Mouse (Mus musculus): ENCODE measurements around the gene Myom1. TPM values are rescaled to one million over a fixed set of nuclear protein-coding genes. Genes with fewer than 3 reads are reported as not detected.
A peak's percentile ranks its signal among the peaks of the same experiment; 100 is the strongest.

The Myom1 gene
- total RNA-seq, 2 experiments from 2014 or later, result 1.5 to 1.7 TPM

DNA sequence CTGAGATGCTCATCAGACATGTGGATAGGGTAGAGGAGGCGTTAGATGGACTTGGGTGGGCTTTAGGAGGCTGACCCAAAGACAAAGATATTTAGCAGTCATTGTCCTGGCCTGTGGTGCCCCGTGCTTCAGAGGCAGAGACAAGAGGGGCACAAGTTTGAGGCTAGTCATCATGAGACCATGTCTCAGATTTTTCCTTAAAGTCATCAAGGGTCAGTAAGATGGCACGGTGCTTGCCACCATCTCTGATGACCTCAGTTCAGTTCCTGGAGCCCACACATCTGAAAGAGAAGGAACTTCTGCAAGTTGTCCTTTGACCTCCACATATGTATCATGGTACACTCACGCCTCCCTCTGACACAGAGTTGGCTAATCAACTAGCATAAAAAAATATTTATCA, 140.7 kb downstream of the Myom1 start:
- DNase-seq, result no peak

DNA sequence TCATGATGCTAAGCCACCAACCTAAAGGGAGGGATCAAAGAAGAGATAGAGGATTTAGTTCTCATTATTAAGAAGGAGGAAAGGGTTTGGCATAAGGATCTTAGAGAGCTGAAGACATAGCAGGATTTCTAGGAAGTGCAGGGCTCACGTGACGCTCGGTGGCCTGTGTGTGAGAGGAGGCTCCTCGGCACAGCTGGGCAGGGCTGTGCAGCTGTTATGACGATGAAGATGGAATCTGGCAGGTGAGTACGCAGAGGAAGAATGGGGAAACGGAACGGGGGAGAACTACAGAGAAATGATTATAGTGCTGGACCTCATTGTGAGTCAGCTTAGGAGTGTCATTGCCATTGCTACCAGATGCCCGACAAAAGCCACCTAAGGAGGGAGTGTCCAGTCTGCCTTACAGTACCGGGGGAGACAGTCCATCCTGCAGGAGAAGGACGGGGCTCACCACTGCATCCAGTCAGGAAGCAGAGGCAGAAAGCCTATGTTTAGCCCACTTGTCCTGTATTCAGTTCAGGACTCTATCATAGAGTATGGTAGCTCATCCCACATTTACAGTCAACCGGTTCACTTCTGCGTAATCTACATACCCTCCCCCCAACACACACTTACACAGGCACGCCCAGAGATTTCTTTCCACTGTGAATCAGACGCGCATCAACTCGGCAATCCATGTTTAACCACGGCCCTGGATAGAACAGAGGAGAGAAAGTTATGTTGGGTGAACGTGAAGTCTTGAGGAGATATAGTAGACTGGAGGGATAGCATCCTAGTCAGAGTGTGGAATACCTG, 142.1 kb downstream of the Myom1 start:
- DNase-seq, result no peak

DNA sequence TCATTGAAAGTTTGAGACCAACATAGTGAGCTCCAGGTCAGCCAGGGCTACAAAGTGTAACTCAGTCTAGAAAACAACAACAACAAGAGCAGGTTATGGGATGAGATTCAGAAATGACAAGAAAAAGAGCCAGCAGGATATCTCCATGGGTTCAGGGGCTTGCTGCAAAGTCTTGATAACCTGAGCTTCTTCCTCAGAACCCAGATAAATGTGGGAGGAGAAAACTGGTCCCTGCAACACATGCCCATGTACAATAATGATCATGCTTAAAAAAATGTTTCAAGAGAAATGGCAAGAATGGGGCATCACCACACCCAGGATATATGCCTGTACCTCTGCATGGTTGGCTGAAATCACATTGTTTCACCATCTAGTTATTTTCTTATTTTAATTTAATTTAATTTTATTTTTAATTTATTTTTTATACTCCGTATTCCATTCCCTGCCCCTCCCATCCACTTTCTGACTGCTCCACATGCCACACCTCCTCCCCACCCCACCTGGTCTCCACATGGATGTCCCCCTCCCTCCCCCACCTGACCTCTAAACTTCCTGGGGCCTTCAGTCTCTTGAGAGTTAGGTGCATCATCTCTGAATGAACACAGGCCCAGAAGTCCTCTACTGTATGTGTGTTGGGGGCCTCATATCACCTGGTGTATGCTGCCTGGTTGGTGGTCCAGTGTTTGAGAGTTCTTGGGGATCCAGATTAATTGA, 143.0 kb downstream of the Myom1 start:
- no peak for DNase-seq

DNA sequence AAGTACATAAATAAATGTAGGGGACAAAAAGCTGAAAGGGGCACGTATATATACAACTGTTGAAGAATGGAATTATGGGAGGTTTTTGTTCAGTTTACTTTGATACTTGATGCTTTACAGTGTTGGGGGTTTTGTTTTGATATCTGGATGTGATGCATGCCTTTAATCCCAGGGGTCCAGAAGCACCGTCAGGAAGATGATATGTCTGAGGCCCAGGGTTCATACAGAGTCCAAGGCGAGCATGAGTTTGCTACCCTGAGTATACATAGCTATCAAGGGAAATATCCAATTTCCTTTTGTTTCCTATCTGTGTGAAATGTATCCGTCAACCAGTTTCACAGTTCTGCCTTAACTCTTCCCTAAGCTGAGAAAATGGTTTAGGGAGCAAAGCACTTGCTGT, 150.9 kb downstream of the Myom1 start:
- DNase-seq, result no peak

- DNase-seq, result no peak
Measured at GRCm38 (mm10) chr17:71155271-71155670, 152.8 kb downstream of the Myom1 start.

DNA sequence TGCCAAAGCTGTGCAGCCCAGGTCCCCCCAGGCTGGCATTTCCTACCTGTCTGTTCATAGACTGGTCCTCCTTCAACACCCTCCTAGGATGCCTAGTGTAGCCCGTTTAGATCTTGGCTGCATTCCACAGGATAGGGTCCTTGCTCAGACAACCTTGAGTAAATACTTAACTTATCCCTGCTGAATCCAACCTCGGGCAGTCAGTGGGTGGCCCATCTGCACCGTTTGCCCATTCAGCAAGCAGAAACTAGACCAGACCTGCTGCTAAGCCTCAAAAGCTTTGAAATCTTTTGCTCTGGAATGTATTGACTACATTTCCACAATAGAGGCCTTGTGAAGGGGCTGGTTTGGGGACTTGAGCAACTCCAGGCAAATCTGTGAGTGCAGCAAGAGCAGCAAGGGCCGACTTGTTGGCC, 156.7 kb downstream of the Myom1 start:
- DNase-seq, result no peak

DNA sequence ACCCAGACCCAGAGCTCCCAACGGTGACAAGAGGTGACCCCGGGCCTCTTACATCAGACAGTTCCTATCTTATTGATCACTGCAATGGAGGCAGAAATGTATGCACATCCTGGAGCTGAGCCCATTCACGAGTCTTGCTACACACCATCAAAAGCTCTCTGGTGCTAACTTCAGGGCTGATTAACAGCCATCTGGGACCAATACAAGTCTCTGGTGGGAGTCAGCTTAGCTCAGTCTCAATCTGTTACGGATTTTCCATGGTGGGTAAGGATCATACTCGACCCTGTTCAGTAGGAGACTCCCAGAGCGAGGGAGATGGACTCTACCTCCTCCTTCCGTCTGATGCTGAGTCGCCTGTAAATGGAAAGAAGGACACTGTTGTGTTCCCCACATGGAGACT, 157.3 kb downstream of the Myom1 start:
- DNase-seq, result no peak

- no peak for DNase-seq
Measured at GRCm38 (mm10) chr17:71160244-71160995, 158.0 kb downstream of the Myom1 start.

GRCm38 (mm10) chr17:71164991-71165390, 162.6 kb downstream of the Myom1 start:
- peak; percentile 33 to 41 for DNase-seq

DNA sequence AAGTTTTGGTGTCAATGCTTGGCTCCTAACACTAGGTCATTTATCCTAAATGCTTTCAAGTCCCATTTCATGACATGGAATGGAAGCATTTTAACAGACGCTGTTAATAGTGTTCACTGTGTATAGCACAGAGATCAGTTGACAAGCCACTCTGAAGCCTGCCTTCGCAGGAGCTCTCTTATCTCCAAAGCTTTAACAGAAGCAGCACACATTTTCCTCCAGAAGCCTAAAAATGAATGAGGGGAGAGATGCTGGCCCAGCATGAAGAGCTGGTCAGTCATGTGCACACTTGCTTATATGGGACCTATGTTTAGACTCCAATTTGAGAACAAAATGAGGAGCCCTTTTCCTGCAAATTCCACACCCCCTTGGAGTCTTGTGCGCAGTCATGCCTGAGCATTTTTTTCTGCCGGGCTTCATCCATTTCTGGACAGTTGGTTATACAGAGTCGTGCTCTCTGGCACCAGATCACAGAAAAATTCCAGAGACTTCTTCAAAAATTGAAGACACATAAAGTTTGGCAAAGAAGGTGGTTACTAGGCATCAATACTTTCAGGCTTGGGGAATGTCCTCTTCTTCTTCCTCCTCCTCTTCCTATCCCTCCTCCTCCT, 165.9 kb downstream of the Myom1 start:
- no peak for DNase-seq

- DNase-seq, result no peak
Measured at GRCm38 (mm10) chr17:71168846-71169245, 166.4 kb downstream of the Myom1 start.

GRCm38 (mm10) chr17:71169639-71170038, 167.2 kb downstream of the Myom1 start:
- no peak for DNase-seq

DNA sequence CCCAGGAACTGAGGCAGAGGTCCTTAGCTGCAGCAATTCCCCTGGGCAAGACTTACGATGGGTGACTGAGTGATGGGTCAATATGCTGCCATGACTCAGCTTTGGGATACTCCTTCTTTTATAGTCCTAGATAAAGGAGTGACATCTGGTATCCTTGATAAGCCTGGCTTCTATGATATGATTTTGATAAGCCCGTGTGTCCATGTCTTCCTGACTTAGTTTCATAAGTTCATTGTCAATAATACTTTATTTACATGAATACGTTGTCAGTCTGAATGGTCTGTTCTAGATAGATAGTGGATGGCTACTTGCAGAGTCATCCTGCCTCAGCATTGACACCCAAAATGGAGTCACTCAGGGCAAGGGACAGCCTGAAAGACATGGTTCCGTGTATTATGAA, 168.7 kb downstream of the Myom1 start:
- DNase-seq, result no peak

Other genes with a start within 250 kb of the Myom1 start
- 1 to 10 TPM; 1.9 to 2.0 TPM for gene Tgif1, start 149.1 kb upstream of the Myom1 start, total RNA-seq (2021)
- 10 to 100 TPM; 38.0 to 48.0 TPM for gene Myl12a, start 245 bp downstream of the Myom1 start, total RNA-seq (2021)
- gene Lpin2, start 179.9 kb downstream of the Myom1 start, total RNA-seq (2021), result 100 to 1,000 TPM; 103 to 118 TPM

All from layer of hippocampus, postnatal 36 days (tissue).